Mouse (Mus musculus): ENCODE measurements around the gene Psap. TPM values are rescaled to one million over a fixed set of nuclear protein-coding genes. Genes with fewer than 3 reads are reported as not detected.
"Not testable (repeated sequence)": the region's sequence is repeated elsewhere in the genome, so short reads cannot be mapped to it uniquely, and the experiment has no call there.

The Psap gene
- polyA plus RNA-seq, 1 experiment = 626 TPM

GRCm38 (mm10) chr10:60246519-60246918 is 30.9 kb upstream of the Psap start:
- peak; percentile 46 for DNase-seq (ENCODE audit: low read depth)
- TF ChIP-seq CTCF (IDR thresholded peaks at IDR 0.05; ENCODE audit: borderline replicate concordance, extremely low read depth, insufficient read depth, insufficient read length) = peak; percentile 60; the same call in 1 of the 2 replicates
- TF ChIP-seq POLR2A (IDR thresholded peaks at IDR 0.05; ENCODE audit: borderline replicate concordance, extremely low read depth, insufficient read depth, insufficient read length, poor library complexity, severe bottlenecking) = no peak

GRCm38 (mm10) chr10:60248345-60248744 is 29.1 kb upstream of the Psap start:
- DNase-seq (ENCODE audit: low read depth) = not testable (repeated sequence)

- TF ChIP-seq POLR2A (IDR thresholded peaks at IDR 0.05; ENCODE audit: borderline replicate concordance, extremely low read depth, insufficient read depth, insufficient read length, poor library complexity, severe bottlenecking) = no peak
- TF ChIP-seq CTCF (IDR thresholded peaks at IDR 0.05; ENCODE audit: borderline replicate concordance, extremely low read depth, insufficient read depth, insufficient read length) = no peak
- no peak for DNase-seq (ENCODE audit: low read depth)
Measured at GRCm38 (mm10) chr10:60250426-60250965, 26.9 kb upstream of the Psap start.

GRCm38 (mm10) chr10:60252187-60252586 is 25.2 kb upstream of the Psap start:
- DNase-seq (ENCODE audit: low read depth) = no peak
- TF ChIP-seq POLR2A (IDR thresholded peaks at IDR 0.05; ENCODE audit: borderline replicate concordance, extremely low read depth, insufficient read depth, insufficient read length, poor library complexity, severe bottlenecking) (no peak), CTCF (IDR thresholded peaks at IDR 0.05; ENCODE audit: borderline replicate concordance, extremely low read depth, insufficient read depth, insufficient read length) (no peak)

GRCm38 (mm10) chr10:60252606-60253005 is 24.8 kb upstream of the Psap start:
- TF ChIP-seq POLR2A (IDR thresholded peaks at IDR 0.05; ENCODE audit: borderline replicate concordance, extremely low read depth, insufficient read depth, insufficient read length, poor library complexity, severe bottlenecking) = no peak
- TF ChIP-seq CTCF (IDR thresholded peaks at IDR 0.05; ENCODE audit: borderline replicate concordance, extremely low read depth, insufficient read depth, insufficient read length) = no peak
- no peak for DNase-seq (ENCODE audit: low read depth)

- TF ChIP-seq POLR2A (IDR thresholded peaks at IDR 0.05; ENCODE audit: borderline replicate concordance, extremely low read depth, insufficient read depth, insufficient read length, poor library complexity, severe bottlenecking) (no peak), CTCF (IDR thresholded peaks at IDR 0.05; ENCODE audit: borderline replicate concordance, extremely low read depth, insufficient read depth, insufficient read length) (no peak)
- no peak for DNase-seq (ENCODE audit: low read depth)
Measured at GRCm38 (mm10) chr10:60256088-60256487, 21.3 kb upstream of the Psap start.

- TF ChIP-seq POLR2A (IDR thresholded peaks at IDR 0.05; ENCODE audit: borderline replicate concordance, extremely low read depth, insufficient read depth, insufficient read length, poor library complexity, severe bottlenecking) (no peak), CTCF (IDR thresholded peaks at IDR 0.05; ENCODE audit: borderline replicate concordance, extremely low read depth, insufficient read depth, insufficient read length) (no peak)
- no peak for DNase-seq (ENCODE audit: low read depth)
Measured at GRCm38 (mm10) chr10:60257261-60257825, 20.1 kb upstream of the Psap start.

DNA sequence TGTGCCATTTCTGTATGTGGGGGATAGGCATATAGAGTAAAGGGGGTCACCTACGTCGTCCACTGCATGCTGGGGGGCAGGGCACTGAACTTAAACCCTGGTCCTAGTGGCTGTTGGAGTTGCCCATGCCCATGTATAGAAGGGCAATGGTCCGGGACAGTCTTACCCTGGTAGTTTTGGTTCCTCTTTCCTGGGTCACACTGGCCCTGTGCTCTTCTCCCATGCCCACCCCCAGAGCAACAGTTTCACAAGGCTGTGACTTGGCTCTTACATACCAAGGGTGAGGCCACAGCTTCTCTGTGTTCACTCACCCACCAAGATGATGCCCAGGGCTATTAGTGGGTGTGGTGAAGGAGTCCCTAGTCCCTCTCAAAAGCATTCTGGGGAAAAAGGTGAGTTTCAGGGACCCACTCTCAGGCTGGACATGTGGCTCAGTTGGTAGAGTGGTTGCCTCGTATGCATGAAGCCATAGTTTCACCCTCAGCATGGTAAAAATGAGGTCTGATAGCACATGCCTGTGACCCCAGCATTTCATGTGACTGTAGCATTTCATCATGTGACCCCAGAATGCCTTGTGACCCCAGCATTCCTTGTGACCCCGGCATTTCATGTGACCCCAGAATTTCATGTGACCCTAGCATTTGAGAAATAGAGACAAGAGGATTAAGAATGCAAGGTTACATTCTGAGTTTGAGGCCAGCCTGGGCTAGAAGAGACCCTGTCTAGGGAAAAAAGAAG is 16.7 kb upstream of the Psap start:
- TF ChIP-seq POLR2A (IDR thresholded peaks at IDR 0.05; ENCODE audit: borderline replicate concordance, extremely low read depth, insufficient read depth, insufficient read length, poor library complexity, severe bottlenecking) (no peak), CTCF (IDR thresholded peaks at IDR 0.05; ENCODE audit: borderline replicate concordance, extremely low read depth, insufficient read depth, insufficient read length) (no peak)

DNA sequence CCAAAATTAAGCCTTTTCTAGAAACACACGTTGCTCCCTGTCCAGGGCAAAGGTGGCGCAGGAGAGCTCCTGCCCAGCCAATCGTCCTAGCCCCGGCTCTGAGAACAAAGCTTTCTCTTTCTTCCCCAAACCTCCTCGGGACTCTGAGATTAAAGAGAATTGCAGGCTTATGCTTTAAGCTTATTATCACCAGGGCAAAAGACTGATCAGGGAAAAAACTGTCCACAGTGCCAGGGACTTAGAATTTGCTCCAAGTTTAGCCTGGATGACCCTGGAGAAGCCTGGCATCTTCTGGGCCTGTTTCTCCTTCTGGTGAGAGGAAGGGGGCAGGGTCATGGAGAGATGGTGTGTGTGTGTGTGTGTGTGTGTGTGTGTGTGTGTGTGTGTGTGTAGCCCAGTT is 15.9 kb upstream of the Psap start:
- TF ChIP-seq CTCF (IDR thresholded peaks at IDR 0.05; ENCODE audit: borderline replicate concordance, extremely low read depth, insufficient read depth, insufficient read length) (no peak), POLR2A (IDR thresholded peaks at IDR 0.05; ENCODE audit: borderline replicate concordance, extremely low read depth, insufficient read depth, insufficient read length, poor library complexity, severe bottlenecking) (no peak)
- DNase-seq (ENCODE audit: low read depth) = peak; percentile 26

More for the DNA sequence above, 16.7 kb upstream of the Psap start:
- no peak for DNase-seq (ENCODE audit: low read depth)

- TF ChIP-seq CTCF (IDR thresholded peaks at IDR 0.05; ENCODE audit: borderline replicate concordance, extremely low read depth, insufficient read depth, insufficient read length) = no peak
- no peak for TF ChIP-seq POLR2A (IDR thresholded peaks at IDR 0.05; ENCODE audit: borderline replicate concordance, extremely low read depth, insufficient read depth, insufficient read length, poor library complexity, severe bottlenecking)
- peak; percentile 96 for DNase-seq (ENCODE audit: low read depth)
Measured at GRCm38 (mm10) chr10:60262386-60262785, 15.0 kb upstream of the Psap start.

- TF ChIP-seq POLR2A (IDR thresholded peaks at IDR 0.05; ENCODE audit: borderline replicate concordance, extremely low read depth, insufficient read depth, insufficient read length, poor library complexity, severe bottlenecking) = no peak
- TF ChIP-seq CTCF (IDR thresholded peaks at IDR 0.05; ENCODE audit: borderline replicate concordance, extremely low read depth, insufficient read depth, insufficient read length) = no peak
- no peak for DNase-seq (ENCODE audit: low read depth)
Measured at GRCm38 (mm10) chr10:60263351-60263750, 14.1 kb upstream of the Psap start.

DNA sequence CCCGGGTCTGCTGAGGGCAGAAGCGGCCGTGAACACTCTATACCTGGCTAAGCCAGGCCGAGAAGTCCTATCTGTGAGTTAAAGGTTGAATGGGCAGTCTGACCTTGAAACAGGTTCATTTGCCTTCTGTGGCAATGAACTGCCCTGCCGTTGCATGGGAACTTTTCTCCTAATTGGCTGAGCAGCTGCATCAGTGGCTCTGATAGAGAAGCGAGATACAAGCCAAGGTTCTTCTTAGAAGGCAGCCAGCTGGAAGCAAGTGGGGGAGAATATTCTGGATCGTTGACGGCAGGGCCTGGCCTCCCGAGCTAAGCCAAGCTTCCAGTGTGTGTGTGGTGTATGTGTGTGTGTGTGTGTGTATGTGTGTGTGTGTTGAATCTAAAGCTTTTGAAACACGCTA is 12.2 kb upstream of the Psap start:
- TF ChIP-seq POLR2A (IDR thresholded peaks at IDR 0.05; ENCODE audit: borderline replicate concordance, extremely low read depth, insufficient read depth, insufficient read length, poor library complexity, severe bottlenecking) = no peak
- no peak for TF ChIP-seq CTCF (IDR thresholded peaks at IDR 0.05; ENCODE audit: borderline replicate concordance, extremely low read depth, insufficient read depth, insufficient read length)
- peak; percentile 78 for DNase-seq (ENCODE audit: low read depth)
